Mouse (Mus musculus): ENCODE results near the gene Grhl3.

DNA sequence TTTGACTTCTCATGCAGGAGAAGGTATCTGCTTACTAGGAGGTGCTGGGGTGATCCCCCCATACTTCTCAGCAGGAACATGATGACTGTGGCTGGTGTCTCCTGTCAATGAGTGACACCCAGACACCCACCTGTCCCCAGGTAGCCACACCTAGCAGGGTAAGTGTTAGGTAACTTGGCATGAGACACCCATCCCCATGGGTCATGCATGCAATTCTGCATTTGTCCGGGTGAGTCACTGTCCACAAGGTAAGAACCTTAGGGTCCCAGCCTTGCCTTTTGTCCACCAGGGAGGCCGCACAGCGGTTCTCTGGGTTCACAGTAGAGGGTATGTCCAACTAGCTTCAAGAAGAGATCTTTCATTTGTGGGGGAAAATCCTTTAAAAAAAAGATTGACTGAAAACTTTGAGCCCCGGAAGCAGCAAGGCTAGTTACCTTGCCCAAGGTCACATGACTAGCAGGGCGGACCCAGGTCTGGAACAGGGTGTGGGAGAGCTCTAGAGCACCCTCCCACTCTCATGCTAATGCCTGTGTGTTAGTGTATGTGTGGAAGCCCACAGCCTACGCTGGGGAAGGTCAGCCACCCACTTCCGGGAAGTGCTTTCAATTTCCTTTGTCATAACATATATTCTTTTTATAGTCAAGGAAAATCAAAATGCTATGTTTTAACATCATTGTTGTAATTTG lies 26.2 kb upstream of the Grhl3 start:
- TF ChIP-seq CTCF (IDR thresholded peaks at IDR 0.05; ENCODE audit: control insufficient read depth, insufficient read depth, insufficient replicate concordance, low read depth, low read length) (no peak), POLR2A (IDR thresholded peaks at IDR 0.05; ENCODE audit: control insufficient read depth, low read depth, low read length) (no peak)

Data from testis, adult 2 months (tissue).